Mouse (Mus musculus) forebrain, embryonic 14.5 days (tissue): ENCODE results near the gene Dcun1d4. TPM values are rescaled to one million over a fixed set of nuclear protein-coding genes. Genes with fewer than 3 reads are reported as not detected.

Experiments used
- polyA plus RNA-seq: library from polyadenylated mRNA; unstranded; fragments of >200 nt; fragmentation: Nextera tagmentation; extraction: Ambion mirVana; gene quantifications from 2 replicates; pipeline ENCODE4 v1.2.1, GENCODE M21; 2014

The Dcun1d4 gene
- polyA plus RNA-seq, 1 experiment from 2014 or later = 55.4 TPM

Other genes with a start within 250 kb of the Dcun1d4 start
- 32.4 and 35.6 TPM in 2 replicates for gene Fryl, start 224.4 kb upstream of the Dcun1d4 start, polyA plus RNA-seq
- gene Ociad1, start 188.2 kb upstream of the Dcun1d4 start, polyA plus RNA-seq = 196 and 211 TPM in 2 replicates
- gene Ociad2, start 140.0 kb upstream of the Dcun1d4 start, polyA plus RNA-seq = 14.5 and 20.3 TPM in 2 replicates
- gene Cwh43, start 74.9 kb upstream of the Dcun1d4 start, polyA plus RNA-seq = 0.26 TPM in 1 of 2 replicates, not detected in the other
- not detected in 2 replicates for gene Lrrc66, start 151.5 kb downstream of the Dcun1d4 start, polyA plus RNA-seq
- gene Sgcb, start 166.8 kb downstream of the Dcun1d4 start, polyA plus RNA-seq = 20.9 and 25.6 TPM in 2 replicates
- 0.36 and 0.83 TPM in 2 replicates for gene Spata18, start 170.4 kb downstream of the Dcun1d4 start, polyA plus RNA-seq